Mouse (Mus musculus): Measurements from ENCODE around the gene Pars2. TPM values are rescaled to one million over a fixed set of nuclear protein-coding genes. Genes with fewer than 3 reads are reported as not detected.

Gene Pars2
- polyA plus RNA-seq (2016; fragmentation: Nextera tagmentation; extraction: Ambion mirVana): 6.9 and 7.5 TPM in 2 replicates

GRCm38 (mm10) chr4:106650833-106651527, at the start of gene Pars2:
TSS of gene Pars2 (plus strand) at chr4:106651069.
- Histone ChIP-seq H3K9me3 (replicated peaks) (no peaks in the 10 kb centered on the region), H3K4me1 (peaks cover 19% of the 10 kb centered on the region), H3K9ac (peak within 1 kb of the TSS; percentile 70), H3K4me2 (peak within 1 kb of the TSS; percentile 89), H3K4me3 (peak within 1 kb of the TSS; percentile 70), H3K27ac (peak within 1 kb of the TSS; percentile 41; the same call in 1 of the 2 replicates), H3K27me3 (replicated peaks) (peaks cover 26% of the 10 kb centered on the region), H3K36me3 (peaks cover 27% of the 10 kb centered on the region)
- ATAC-seq: peak; percentile 97
- WGBS (ENCODE audit: insufficient replicate concordance): 4% methylated on average over 40 of the region's 40 CpGs

- Histone ChIP-seq H3K9ac (no peak overlapping the region), H3K27me3 (replicated peaks) (peaks cover 8% of the 10 kb centered on the region; the same call in 1 of the 2 replicates), H3K36me3 (no peaks in the 10 kb centered on the region), H3K9me3 (replicated peaks) (no peaks in the 10 kb centered on the region), H3K27ac (no peak overlapping the region), H3K4me2 (peak overlapping the region; percentile 45), H3K4me3 (no peak overlapping the region), H3K4me1 (peaks cover 5% of the 10 kb centered on the region; the same call in 1 of the 2 replicates)
- ATAC-seq: peak; percentile 91
- WGBS (ENCODE audit: insufficient replicate concordance): 37% methylated on average over 18 of the region's 18 CpGs
These were observed 44.0 kb upstream of the Pars2 start for GRCm38 (mm10) chr4:106606639-106607554.

- no peak for ATAC-seq
- Histone ChIP-seq H3K4me3 (no peak overlapping the region), H3K36me3 (no peaks in the 10 kb centered on the region), H3K27me3 (replicated peaks) (peaks cover 10% of the 10 kb centered on the region; the same call in 1 of the 2 replicates), H3K9me3 (replicated peaks) (no peaks in the 10 kb centered on the region), H3K9ac (no peak overlapping the region), H3K4me1 (peaks cover 12% of the 10 kb centered on the region), H3K4me2 (no peak overlapping the region), H3K27ac (no peak overlapping the region)
- 75% methylated on average over 1 of the region's 1 CpGs for WGBS (ENCODE audit: insufficient replicate concordance)
These were observed 43.0 kb upstream of the Pars2 start for GRCm38 (mm10) chr4:106607905-106608304.

GRCm38 (mm10) chr4:106613105-106613504, 37.8 kb upstream of the Pars2 start:
- Histone ChIP-seq H3K27me3 (replicated peaks) (peaks cover 43% of the 10 kb centered on the region), H3K9me3 (replicated peaks) (no peaks in the 10 kb centered on the region), H3K4me3 (no peak overlapping the region), H3K4me2 (peak overlapping the region; percentile 60; the same call in 1 of the 2 replicates), H3K9ac (no peak overlapping the region), H3K4me1 (peaks cover 52% of the 10 kb centered on the region), H3K27ac (peak overlapping the region; percentile 73), H3K36me3 (no peaks in the 10 kb centered on the region)
- 68% methylated on average over 8 of the region's 8 CpGs for WGBS (ENCODE audit: insufficient replicate concordance)
- ATAC-seq: peak; percentile 40; the same call in 1 of the 2 replicates

- Histone ChIP-seq H3K36me3 (no peaks in the 10 kb centered on the region), H3K9ac (peak overlapping the region; percentile 66), H3K4me3 (peak overlapping the region; percentile 20; the same call in 1 of the 2 replicates), H3K27me3 (replicated peaks) (peaks cover 43% of the 10 kb centered on the region), H3K27ac (peak overlapping the region; percentile 84), H3K4me2 (peak overlapping the region; percentile 60), H3K9me3 (replicated peaks) (no peaks in the 10 kb centered on the region), H3K4me1 (peaks cover 52% of the 10 kb centered on the region)
- whole genome bisulfite sequencing (ENCODE audit: insufficient replicate concordance): 41% methylated on average over 3 of the region's 3 CpGs
- ATAC-seq: peak; percentile 80
These were observed 37.3 kb upstream of the Pars2 start for GRCm38 (mm10) chr4:106613560-106613959.

- H3K4me1 ChIP-seq: peaks cover 52% of the 10 kb centered on the region
- 35% methylated on average over 7 of the region's 7 CpGs for WGBS (ENCODE audit: insufficient replicate concordance)
- H3K9me3 ChIP-seq (replicated peaks): no peaks in the 10 kb centered on the region
- H3K27ac ChIP-seq: peak overlapping the region; percentile 84
- peak overlapping the region; percentile 60 for H3K4me2 ChIP-seq
- peaks cover 43% of the 10 kb centered on the region for H3K27me3 ChIP-seq (replicated peaks)
- peak; percentile 57 for ATAC-seq
- H3K36me3 ChIP-seq: no peaks in the 10 kb centered on the region
- H3K4me3 ChIP-seq: peak overlapping the region; percentile 20; the same call in 1 of the 2 replicates
- peak overlapping the region; percentile 66 for H3K9ac ChIP-seq
These were observed 36.6 kb upstream of the Pars2 start for GRCm38 (mm10) chr4:106614180-106614797.

- Histone ChIP-seq H3K27ac (peak overlapping the region; percentile 84; the same call in 1 of the 2 replicates), H3K36me3 (no peaks in the 10 kb centered on the region), H3K9ac (peak overlapping the region; percentile 29), H3K4me3 (no peak overlapping the region), H3K4me2 (no peak overlapping the region), H3K27me3 (replicated peaks) (peaks cover 48% of the 10 kb centered on the region), H3K9me3 (replicated peaks) (no peaks in the 10 kb centered on the region), H3K4me1 (peaks cover 52% of the 10 kb centered on the region)
- WGBS (ENCODE audit: insufficient replicate concordance): 61% methylated on average over 9 of the region's 9 CpGs
- ATAC-seq: no peak
These were observed 36.0 kb upstream of the Pars2 start for GRCm38 (mm10) chr4:106614881-106615280.

- Histone ChIP-seq H3K4me1 (peaks cover 52% of the 10 kb centered on the region), H3K27me3 (replicated peaks) (peaks cover 51% of the 10 kb centered on the region), H3K4me2 (0 out of 2 replicates have a peak overlapping the region, but pooled peaks have one; percentile 6), H3K9me3 (replicated peaks) (no peaks in the 10 kb centered on the region), H3K36me3 (no peaks in the 10 kb centered on the region), H3K9ac (peak overlapping the region; percentile 29; the same call in 1 of the 2 replicates), H3K27ac (peak overlapping the region; percentile 84; the same call in 1 of the 2 replicates), H3K4me3 (no peak overlapping the region)
- WGBS (ENCODE audit: insufficient replicate concordance): 66% methylated on average over 12 of the region's 12 CpGs
- ATAC-seq: no peak
These were observed 35.2 kb upstream of the Pars2 start for GRCm38 (mm10) chr4:106615637-106616036.

- H3K27me3 ChIP-seq (replicated peaks): peaks cover 58% of the 10 kb centered on the region
- ATAC-seq: peak; percentile 48; the same call in 1 of the 2 replicates
These were observed 33.8 kb upstream of the Pars2 start, which contains the start of gene Lexm for GRCm38 (mm10) chr4:106617056-106617455. TSS of gene Lexm (minus strand) at chr4:106617241.

GRCm38 (mm10) chr4:106618898-106619297, 32.0 kb upstream of the Pars2 start:
- Histone ChIP-seq H3K9ac (no peak overlapping the region), H3K9me3 (replicated peaks) (no peaks in the 10 kb centered on the region), H3K27ac (no peak overlapping the region), H3K4me3 (no peak overlapping the region), H3K36me3 (no peaks in the 10 kb centered on the region), H3K4me2 (no peak overlapping the region), H3K27me3 (replicated peaks) (peaks cover 70% of the 10 kb centered on the region), H3K4me1 (peaks cover 36% of the 10 kb centered on the region)
- ATAC-seq: no peak
- WGBS (ENCODE audit: insufficient replicate concordance): 80% methylated on average over 4 of the region's 4 CpGs

More at GRCm38 (mm10) chr4:106617056-106617455, 33.8 kb upstream of the Pars2 start, which contains the start of gene Lexm:
- Histone ChIP-seq H3K4me2 (peak within 1 kb of the TSS; percentile 67), H3K9ac (no peak within 1 kb of the TSS; the same call in 1 of the 2 replicates), H3K36me3 (no peaks in the 10 kb centered on the region), H3K27ac (0 out of 2 replicates have a peak within 1 kb of the TSS, but pooled peaks have one; percentile 14), H3K4me3 (peak within 1 kb of the TSS; percentile 15), H3K9me3 (replicated peaks) (no peaks in the 10 kb centered on the region), H3K4me1 (peaks cover 52% of the 10 kb centered on the region)
- WGBS (ENCODE audit: insufficient replicate concordance): 3% methylated on average over 18 of the region's 19 CpGs

GRCm38 (mm10) chr4:106621428-106621827, 29.4 kb upstream of the Pars2 start:
- H3K36me3 ChIP-seq: no peaks in the 10 kb centered on the region
- no peak overlapping the region for H3K27ac ChIP-seq
- no peak overlapping the region for H3K4me3 ChIP-seq
- WGBS (ENCODE audit: insufficient replicate concordance): 48% methylated on average over 3 of the region's 3 CpGs
- ATAC-seq: no peak
- H3K4me2 ChIP-seq: no peak overlapping the region
- H3K27me3 ChIP-seq (replicated peaks): peaks cover 80% of the 10 kb centered on the region
- no peaks in the 10 kb centered on the region for H3K9me3 ChIP-seq (replicated peaks)
- no peak overlapping the region for H3K9ac ChIP-seq
- peaks cover 15% of the 10 kb centered on the region for H3K4me1 ChIP-seq
